Mouse (Mus musculus): ENCODE data around the gene Gm13691. TPM values are rescaled to one million over a fixed set of nuclear protein-coding genes. Genes with fewer than 3 reads are reported as not detected.

Gm13691 gene
- polyA plus RNA-seq (2012; fragmentation: generic; extraction: Trizol): under 1 TPM in 1 of 2 experiments, not detected in 1; 0.01 TPM

GRCm38 (mm10) chr2:83990253-83990652, at the start of gene Gm13691:
Gene Gm13691, plus strand, starts transcription at chr2:83990553.

GRCm38 (mm10) chr2:83940931-83941361, 49.4 kb upstream of the Gm13691 start, which contains the start of gene Zswim2:
Gene Zswim2, minus strand, starts transcription at chr2:83941228.

GRCm38 (mm10) chr2:83955393-83955792, 35.0 kb upstream of the Gm13691 start, which contains the start of gene Gm13698:
Gene Gm13698, plus strand, starts transcription at chr2:83955693.

GRCm38 (mm10) chr2:83961203-83961602, 29.1 kb upstream of the Gm13691 start, which contains the start of gene Gm13693:
Gene Gm13693, plus strand, starts transcription at chr2:83961503.

GRCm38 (mm10) chr2:83967013-83967412, 23.3 kb upstream of the Gm13691 start, which contains the start of gene Gm13695:
Gene Gm13695, plus strand, starts transcription at chr2:83967313.

GRCm38 (mm10) chr2:83972823-83973222, 17.5 kb upstream of the Gm13691 start, which contains the start of gene Gm13696:
Gene Gm13696, plus strand, starts transcription at chr2:83973123.

GRCm38 (mm10) chr2:83978633-83979032, 11.7 kb upstream of the Gm13691 start, which contains the start of gene Gm13694:
Gene Gm13694, plus strand, starts transcription at chr2:83978933.

GRCm38 (mm10) chr2:83984443-83984842, 5.9 kb upstream of the Gm13691 start, which contains the start of gene Gm13697:
Gene Gm13697, plus strand, starts transcription at chr2:83984743.

Other genes starting within 250 kb of the Gm13691 start
- 1 to 10 TPM in 1 of 2 experiments, under 1 TPM in 1; 0.18 to 3.6 TPM for gene Fam171b, start 177.9 kb upstream of the Gm13691 start, polyA plus RNA-seq (2012; fragmentation: generic; extraction: Trizol)
- not detected for gene Zswim2, start 49.3 kb upstream of the Gm13691 start, polyA plus RNA-seq (2012; fragmentation: generic; extraction: Trizol)
- gene Gm13698, start 34.9 kb upstream of the Gm13691 start, polyA plus RNA-seq (2012; fragmentation: generic; extraction: Trizol): under 1 TPM in 1 of 2 experiments, not detected in 1; 0.01 TPM
- under 1 TPM in 1 of 2 experiments, not detected in 1; 0.01 TPM for gene Gm13693, start 29.1 kb upstream of the Gm13691 start, polyA plus RNA-seq (2012; fragmentation: generic; extraction: Trizol)
- under 1 TPM in 1 of 2 experiments, not detected in 1; 0.01 TPM for gene Gm13695, start 23.2 kb upstream of the Gm13691 start, polyA plus RNA-seq (2012; fragmentation: generic; extraction: Trizol)
- under 1 TPM in 1 of 2 experiments, not detected in 1; 0.01 TPM for gene Gm13696, start 17.4 kb upstream of the Gm13691 start, polyA plus RNA-seq (2012; fragmentation: generic; extraction: Trizol)
- under 1 TPM in 1 of 2 experiments, not detected in 1; 0.01 TPM for gene Gm13694, start 11.6 kb upstream of the Gm13691 start, polyA plus RNA-seq (2012; fragmentation: generic; extraction: Trizol)
- gene Gm13697, start 5.8 kb upstream of the Gm13691 start, polyA plus RNA-seq (2012; fragmentation: generic; extraction: Trizol): under 1 TPM in 1 of 2 experiments, not detected in 1; 0.01 TPM

Measured in C3H10T1/2 (cell line).